Mouse (Mus musculus): ENCODE data around the gene Get4. TPM values are rescaled to one million over a fixed set of nuclear protein-coding genes. Genes with fewer than 3 reads are reported as not detected.

The Get4 gene
- polyA plus RNA-seq, 1 experiment from 2014 or later: 148 TPM

- 83% methylated on average over 6 of the region's 6 CpGs for WGBS
- Histone ChIP-seq H3K4me1 (0 out of 2 replicates have a peak, but pooled peaks cover 8% of the 10 kb centered on the region), H3K4me2 (replicated peaks) (no peak overlapping the region), H3K9me3 (replicated peaks) (no peaks in the 10 kb centered on the region), H3K27ac (replicated peaks) (no peak overlapping the region), H3K4me3 (replicated peaks) (no peak overlapping the region), H3K9ac (no peak overlapping the region), H3K36me3 (no peaks in the 10 kb centered on the region), H3K27me3 (no peaks in the 10 kb centered on the region)
- ATAC-seq (ENCODE audit: insufficient number of reproducible peaks, low FRiP score, low TSS enrichment, low read depth): no peak
These were observed 50.0 kb downstream of the Get4 start for GRCm38 (mm10) chr5:139302101-139302500.

GRCm38 (mm10) chr5:139303646-139304061, 51.5 kb downstream of the Get4 start:
- 0 out of 2 replicates have a peak, but pooled peaks cover 8% of the 10 kb centered on the region for H3K4me1 ChIP-seq
- no peak overlapping the region for H3K4me3 ChIP-seq (replicated peaks)
- no peaks in the 10 kb centered on the region for H3K9me3 ChIP-seq (replicated peaks)
- WGBS: 86% methylated on average over 9 of the region's 9 CpGs
- no peak for ATAC-seq (ENCODE audit: insufficient number of reproducible peaks, low FRiP score, low TSS enrichment, low read depth)
- no peak overlapping the region for H3K4me2 ChIP-seq (replicated peaks)
- no peak overlapping the region for H3K27ac ChIP-seq (replicated peaks)
- no peaks in the 10 kb centered on the region for H3K27me3 ChIP-seq
- no peak overlapping the region for H3K9ac ChIP-seq
- H3K36me3 ChIP-seq: no peaks in the 10 kb centered on the region

- no peaks in the 10 kb centered on the region for H3K9me3 ChIP-seq (replicated peaks)
- no peaks in the 10 kb centered on the region for H3K36me3 ChIP-seq
- no peaks in the 10 kb centered on the region for H3K4me1 ChIP-seq
- H3K27ac ChIP-seq (replicated peaks): no peak overlapping the region
- no peak for ATAC-seq (ENCODE audit: insufficient number of reproducible peaks, low FRiP score, low TSS enrichment, low read depth)
- no peaks in the 10 kb centered on the region for H3K27me3 ChIP-seq
- no peak overlapping the region for H3K4me3 ChIP-seq (replicated peaks)
- H3K9ac ChIP-seq: no peak overlapping the region
- no peak overlapping the region for H3K4me2 ChIP-seq (replicated peaks)
- 61% methylated on average over 3 of the region's 3 CpGs for WGBS
These were observed 57.8 kb downstream of the Get4 start for GRCm38 (mm10) chr5:139309946-139310345.

- H3K4me1 ChIP-seq: no peaks in the 10 kb centered on the region
- H3K4me3 ChIP-seq (replicated peaks): no peak overlapping the region
- H3K9me3 ChIP-seq (replicated peaks): no peaks in the 10 kb centered on the region
- no peaks in the 10 kb centered on the region for H3K36me3 ChIP-seq
- H3K4me2 ChIP-seq (replicated peaks): no peak overlapping the region
- no peak overlapping the region for H3K9ac ChIP-seq
- 83% methylated on average over 4 of the region's 4 CpGs for WGBS
- ATAC-seq (ENCODE audit: insufficient number of reproducible peaks, low FRiP score, low TSS enrichment, low read depth): no peak
- no peaks in the 10 kb centered on the region for H3K27me3 ChIP-seq
- H3K27ac ChIP-seq (replicated peaks): no peak overlapping the region
These were observed 58.4 kb downstream of the Get4 start for GRCm38 (mm10) chr5:139310477-139310876.

GRCm38 (mm10) chr5:139311822-139312221, 59.7 kb downstream of the Get4 start:
- no peaks in the 10 kb centered on the region for H3K4me1 ChIP-seq
- no peak overlapping the region for H3K4me3 ChIP-seq (replicated peaks)
- no peaks in the 10 kb centered on the region for H3K9me3 ChIP-seq (replicated peaks)
- ATAC-seq (ENCODE audit: insufficient number of reproducible peaks, low FRiP score, low TSS enrichment, low read depth): no peak
- H3K9ac ChIP-seq: no peak overlapping the region
- no peak overlapping the region for H3K4me2 ChIP-seq (replicated peaks)
- H3K27me3 ChIP-seq: no peaks in the 10 kb centered on the region
- no peaks in the 10 kb centered on the region for H3K36me3 ChIP-seq
- WGBS: 83% methylated on average over 9 of the region's 9 CpGs
- H3K27ac ChIP-seq (replicated peaks): no peak overlapping the region

- Histone ChIP-seq H3K27ac (replicated peaks) (no peak overlapping the region), H3K9ac (no peak overlapping the region)
- WGBS: 72% methylated on average over 9 of the region's 9 CpGs
These were observed 61.4 kb downstream of the Get4 start for GRCm38 (mm10) chr5:139313536-139313935.

GRCm38 (mm10) chr5:139314941-139315642, 63.0 kb downstream of the Get4 start:
- no peaks in the 10 kb centered on the region for H3K36me3 ChIP-seq
- H3K9me3 ChIP-seq (replicated peaks): no peaks in the 10 kb centered on the region
- H3K27me3 ChIP-seq: no peaks in the 10 kb centered on the region
- no peak overlapping the region for H3K9ac ChIP-seq
- H3K4me1 ChIP-seq: no peaks in the 10 kb centered on the region
- no peak overlapping the region for H3K4me2 ChIP-seq (replicated peaks)
- 85% methylated on average over 12 of the region's 12 CpGs for WGBS
- H3K4me3 ChIP-seq (replicated peaks): no peak overlapping the region
- ATAC-seq (ENCODE audit: insufficient number of reproducible peaks, low FRiP score, low TSS enrichment, low read depth): no peak
- H3K27ac ChIP-seq (replicated peaks): no peak overlapping the region

More at GRCm38 (mm10) chr5:139313536-139313935, 61.4 kb downstream of the Get4 start:
- no peaks in the 10 kb centered on the region for H3K36me3 ChIP-seq
- H3K9me3 ChIP-seq (replicated peaks): no peaks in the 10 kb centered on the region
- H3K4me1 ChIP-seq: no peaks in the 10 kb centered on the region
- no peaks in the 10 kb centered on the region for H3K27me3 ChIP-seq
- no peak for ATAC-seq (ENCODE audit: insufficient number of reproducible peaks, low FRiP score, low TSS enrichment, low read depth)
- no peak overlapping the region for H3K4me2 ChIP-seq (replicated peaks)
- no peak overlapping the region for H3K4me3 ChIP-seq (replicated peaks)

GRCm38 (mm10) chr5:139316982-139317675, 65.0 kb downstream of the Get4 start:
- Histone ChIP-seq H3K4me2 (replicated peaks) (no peak overlapping the region), H3K36me3 (no peaks in the 10 kb centered on the region), H3K9me3 (replicated peaks) (no peaks in the 10 kb centered on the region), H3K27ac (replicated peaks) (no peak overlapping the region), H3K27me3 (no peaks in the 10 kb centered on the region), H3K4me1 (no peaks in the 10 kb centered on the region), H3K9ac (no peak overlapping the region), H3K4me3 (replicated peaks) (no peak overlapping the region)
- ATAC-seq (ENCODE audit: insufficient number of reproducible peaks, low FRiP score, low TSS enrichment, low read depth): no peak
- 63% methylated on average over 6 of the region's 6 CpGs for WGBS

GRCm38 (mm10) chr5:139317751-139318504, 65.8 kb downstream of the Get4 start:
- Histone ChIP-seq H3K4me1 (no peaks in the 10 kb centered on the region), H3K27me3 (peaks cover 5% of the 10 kb centered on the region; the same call in 1 of the 2 replicates), H3K4me3 (replicated peaks) (no peak overlapping the region), H3K9me3 (replicated peaks) (no peaks in the 10 kb centered on the region), H3K4me2 (replicated peaks) (no peak overlapping the region), H3K36me3 (no peaks in the 10 kb centered on the region), H3K27ac (replicated peaks) (no peak overlapping the region), H3K9ac (no peak overlapping the region)
- WGBS: 65% methylated on average over 21 of the region's 21 CpGs
- ATAC-seq (ENCODE audit: insufficient number of reproducible peaks, low FRiP score, low TSS enrichment, low read depth): no peak

All from embryonic facial prominence, embryonic 15.5 days (tissue).